Mouse (Mus musculus) MEL (cell line): ENCODE measurements around the gene Ralb. TPM values are rescaled to one million over a fixed set of nuclear protein-coding genes. Genes with fewer than 3 reads are reported as not detected.

Experiments used
- DNase-seq: peaks from one replicate; pipeline ENCODE4 v3.0.0; 2011; ENCODE audit warnings: low read depth, low spot score
- H3K27ac ChIP-seq: 2 replicates; pipeline ENCODE4 v1.5.1; 2012; ENCODE audit warnings: low read depth, mild to moderate bottlenecking, control low read depth, low read length, moderate library complexity; ENCODE audit not compliant: control insufficient read depth
- H3K27me3 ChIP-seq, 2 experiments: fragments of 150-350 bp in 1 of 2; sonication (generic) in 1 of 2; 2 replicates each; pipeline ENCODE4 v1.6.1; 2012; ENCODE audit warnings: low read length in 2 of 2, mild to moderate bottlenecking in 2 of 2, improper control_type of control experiment in 1 of 2, moderate library complexity in 1 of 2; ENCODE audit not compliant: insufficient read depth in 2 of 2, control insufficient read depth in 1 of 2
- H3K36me3 ChIP-seq, 2 experiments: 2 replicates each; pipeline ENCODE4 v1.6.1; 2012 to 2014; ENCODE audit warnings: low read length in 2 of 2, improper control_type of control experiment in 1 of 2, inconsistent platforms in 1 of 2, mild to moderate bottlenecking in 1 of 2; ENCODE audit not compliant: insufficient read depth in 2 of 2, control insufficient read depth in 1 of 2
- H3K4me1 ChIP-seq, 2 experiments: fragments of 150-350 bp in 1 of 2; sonication (generic) in 1 of 2; 2 replicates each; pipeline ENCODE4 v1.6.1; 2012; ENCODE audit warnings: low read length in 2 of 2, improper control_type of control experiment in 1 of 2, mild to moderate bottlenecking in 1 of 2; ENCODE audit not compliant: insufficient read depth in 2 of 2, control insufficient read depth in 1 of 2
- H3K4me3 ChIP-seq, 2 experiments: fragments of 150-350 bp in 1 of 2; sonication (generic) in 1 of 2; 2 replicates each; pipeline ENCODE4 v1.5.1; 2012; ENCODE audit warnings: low read depth in 2 of 2, low read length in 2 of 2, mild to moderate bottlenecking in 2 of 2, moderate library complexity in 2 of 2, control low read depth in 1 of 2, improper control_type of control experiment in 1 of 2; ENCODE audit not compliant: control insufficient read depth in 1 of 2, insufficient read depth in 1 of 2
- H3K79me2 ChIP-seq: 2 replicates; pipeline ENCODE4 v1.6.1; 2012; ENCODE audit warnings: mild to moderate bottlenecking, low read length, moderate library complexity; ENCODE audit not compliant: control insufficient read depth, poor library complexity, insufficient read depth
- H3K9ac ChIP-seq: 2 replicates; pipeline ENCODE4 v1.6.1; 2012; ENCODE audit warnings: low read depth, mild to moderate bottlenecking, control low read depth, low read length, moderate library complexity; ENCODE audit not compliant: control insufficient read depth, poor library complexity, severe bottlenecking
- H3K9me3 ChIP-seq: fragments of 150-350 bp; sonication (generic); replicated peaks from 2 replicates; pipeline ENCODE4 v1.6.1; 2012; ENCODE audit warnings: mild to moderate bottlenecking, low read length, improper control_type of control experiment, moderate library complexity; ENCODE audit not compliant: insufficient read depth
- BHLHE40 ChIP-seq: IDR thresholded peaks from 2 replicates; pipeline ENCODE4 v1.6.1; 2012; ENCODE audit warnings: low read depth, mild to moderate bottlenecking, inconsistent platforms, low read length, improper control_type of control experiment, borderline replicate concordance
- CHD2 ChIP-seq: IDR thresholded peaks from 2 replicates; pipeline ENCODE4 v1.6.1; 2011; ENCODE audit warnings: low read length, improper control_type of control experiment
- E2F4 ChIP-seq: IDR thresholded peaks from 2 replicates; pipeline ENCODE4 v1.6.1; 2011; ENCODE audit warnings: low read depth, low read length, improper control_type of control experiment, borderline replicate concordance
- EP300 ChIP-seq, 2 experiments: IDR thresholded peaks; 2 replicates each; pipeline ENCODE4 v1.6.1; 2011; ENCODE audit warnings: improper control_type of control experiment in 2 of 2, low read length in 2 of 2, low read depth in 1 of 2, mild to moderate bottlenecking in 1 of 2
- ETS1 ChIP-seq: IDR thresholded peaks from 2 replicates; pipeline ENCODE4 v1.6.1; 2012; ENCODE audit warnings: low read depth, mild to moderate bottlenecking, inconsistent platforms, low read length, improper control_type of control experiment, moderate library complexity
- GATA1 ChIP-seq: IDR thresholded peaks from 2 replicates; pipeline ENCODE4 v1.6.1; 2011; ENCODE audit warnings: low read depth, low read length, improper control_type of control experiment
- JUND ChIP-seq: IDR thresholded peaks from 2 replicates; pipeline ENCODE4 v1.6.1; 2011; ENCODE audit warnings: low read depth, mild to moderate bottlenecking, improper control_type of control experiment, low read length
- KAT2A ChIP-seq: conservative IDR thresholded peaks from 2 replicates; pipeline ENCODE4 v1.6.1; 2012; ENCODE audit warnings: low read depth, low read length, improper control_type of control experiment, inconsistent platforms
- MAX ChIP-seq: IDR thresholded peaks from 2 replicates; pipeline ENCODE4 v1.6.1; 2011; ENCODE audit warnings: low read length, improper control_type of control experiment
- MXI1 ChIP-seq: IDR thresholded peaks from 2 replicates; pipeline ENCODE4 v1.6.1; 2011; ENCODE audit warnings: mild to moderate bottlenecking, low read depth, low read length, improper control_type of control experiment
- MYB ChIP-seq: IDR thresholded peaks from 2 replicates; pipeline ENCODE4 v1.6.1; 2011; ENCODE audit warnings: mild to moderate bottlenecking, low read depth, low read length, improper control_type of control experiment
- NELFE ChIP-seq: IDR thresholded peaks from 2 replicates; pipeline ENCODE4 v1.6.1; 2011; ENCODE audit warnings: low read depth, low read length, improper control_type of control experiment
- NRF1 ChIP-seq: IDR thresholded peaks from 2 replicates; pipeline ENCODE4 v1.6.1; 2014; ENCODE audit warnings: low read depth, mild to moderate bottlenecking, inconsistent platforms, low read length, improper control_type of control experiment, moderate library complexity; ENCODE audit not compliant: poor library complexity, insufficient read depth, severe bottlenecking
- POLR2AphosphoS2 ChIP-seq: IDR thresholded peaks from 2 replicates; pipeline ENCODE4 v1.6.1; 2011; ENCODE audit warnings: low read length, improper control_type of control experiment
- RAD21 ChIP-seq: IDR thresholded peaks from 2 replicates; pipeline ENCODE4 v1.6.1; 2011; ENCODE audit warnings: mild to moderate bottlenecking, low read depth, low read length, improper control_type of control experiment
- RCOR1 ChIP-seq: IDR thresholded peaks from 2 replicates; pipeline ENCODE4 v1.6.1; 2012; ENCODE audit warnings: low read depth, mild to moderate bottlenecking, inconsistent platforms, low read length, improper control_type of control experiment
- SIN3A ChIP-seq: IDR thresholded peaks from 2 replicates; pipeline ENCODE4 v1.6.1; 2012; ENCODE audit warnings: low read length, improper control_type of control experiment, inconsistent platforms
- SMC3 ChIP-seq: IDR thresholded peaks from 2 replicates; pipeline ENCODE4 v1.6.1; 2011; ENCODE audit warnings: low read depth, low read length, improper control_type of control experiment
- TCF12 ChIP-seq: IDR thresholded peaks from 2 replicates; pipeline ENCODE4 v1.6.1; 2014; ENCODE audit warnings: low read depth, mild to moderate bottlenecking, inconsistent platforms, low read length, improper control_type of control experiment, moderate library complexity
- UBTF ChIP-seq: IDR thresholded peaks from 2 replicates; pipeline ENCODE4 v1.6.1; 2012; ENCODE audit warnings: low read depth, mild to moderate bottlenecking, inconsistent platforms, low read length, improper control_type of control experiment, moderate library complexity, borderline replicate concordance; ENCODE audit not compliant: insufficient read depth
- USF1 ChIP-seq: IDR thresholded peaks from 2 replicates; pipeline ENCODE4 v1.6.1; 2014; ENCODE audit warnings: low read depth, mild to moderate bottlenecking, inconsistent platforms, low read length, improper control_type of control experiment, moderate library complexity
- USF2 ChIP-seq, 2 experiments: IDR thresholded peaks; 2 replicates each; pipeline ENCODE4 v1.6.1; 2011 to 2012; ENCODE audit warnings: improper control_type of control experiment in 2 of 2, low read length in 2 of 2, borderline replicate concordance in 1 of 2, inconsistent platforms in 1 of 2, low read depth in 1 of 2, mild to moderate bottlenecking in 1 of 2; ENCODE audit not compliant: insufficient read depth in 1 of 2
- ZC3H11A ChIP-seq: IDR thresholded peaks from 2 replicates; pipeline ENCODE4 v1.6.1; 2012; ENCODE audit warnings: low read depth, mild to moderate bottlenecking, inconsistent platforms, low read length, improper control_type of control experiment
- ZKSCAN1 ChIP-seq: IDR thresholded peaks from 2 replicates; pipeline ENCODE4 v1.6.1; 2012; ENCODE audit warnings: low read depth, mild to moderate bottlenecking, inconsistent platforms, low read length, improper control_type of control experiment, moderate library complexity
- ZNF384 ChIP-seq: IDR thresholded peaks from 2 replicates; pipeline ENCODE4 v1.6.1; 2012; ENCODE audit warnings: low read depth, mild to moderate bottlenecking, inconsistent platforms, low read length, improper control_type of control experiment
- polyA plus RNA-seq, 2 experiments: library from polyadenylated mRNA; stranded (reverse) in 1 of 2; unstranded in 1 of 2; fragments of >175 nt in 1 of 2; fragments of >200 nt in 1 of 2; gene quantifications; 2 replicates each; pipeline versions ENCODE4 v1.2.1 to v1.2.4; 2012; ENCODE audit warnings: low replicate concordance in 2 of 2, low read depth in 1 of 2; ENCODE audit not compliant: insufficient read length in 2 of 2, insufficient read depth in 1 of 2, missing spikeins in 1 of 2
- total RNA-seq: library from RNA; depleted of rRNA; stranded (reverse); fragments of 300-350 nt; gene quantifications from 2 replicates; pipeline ENCODE4 v1.2.3, GENCODE M21; 2012

Ralb gene
- total and polyA plus RNA-seq, 3 experiments: 28.0 to 45.1 TPM; not detected in 1

- H3K27me3 ChIP-seq: no peaks in the 10 kb centered on the region
- H3K79me2 ChIP-seq: no peaks in the 10 kb centered on the region
- no peak overlapping the region for H3K4me3 ChIP-seq
- H3K9me3 ChIP-seq: no peaks in the 10 kb centered on the region
- H3K4me1 ChIP-seq: no peaks in the 10 kb centered on the region
- TF ChIP-seq NRF1: no peak
- no peak for TF ChIP-seq ZKSCAN1
- no peak for TF ChIP-seq RCOR1
- no peak overlapping the region for H3K27ac ChIP-seq
- H3K36me3 ChIP-seq: no peaks in the 10 kb centered on the region
- no peak for DNase-seq
- H3K9ac ChIP-seq: no peak overlapping the region
These were observed 29.7 kb upstream of the Ralb start for GRCm38 (mm10) chr1:119534341-119534740.

GRCm38 (mm10) chr1:119533093-119533805, 28.7 kb upstream of the Ralb start:
- Histone ChIP-seq H3K79me2 (0 out of 2 replicates have a peak, but pooled peaks cover under 1% of the 10 kb centered on the region), H3K27ac (no peak overlapping the region), H3K9ac (no peak overlapping the region), H3K27me3 (no peaks in the 10 kb centered on the region), H3K36me3 (no peaks in the 10 kb centered on the region; a peak in 1 of 4 replicates), H3K9me3 (no peaks in the 10 kb centered on the region), H3K4me1 (no peaks in the 10 kb centered on the region), H3K4me3 (no peak overlapping the region)
- no peak for DNase-seq
- TF ChIP-seq USF1 (no peak), MAX (no peak), MYB (no peak), RAD21 (no peak), ZC3H11A (no peak), GATA1 (no peak), POLR2AphosphoS2 (no peak), ETS1 (no peak)
- TF ChIP-seq, all 39 proteins: peak for 0

GRCm38 (mm10) chr1:119532165-119532564, 27.6 kb upstream of the Ralb start:
- Histone ChIP-seq H3K79me2 (peaks cover 7% of the 10 kb centered on the region), H3K27ac (no peak overlapping the region), H3K9me3 (no peaks in the 10 kb centered on the region), H3K4me3 (no peak overlapping the region), H3K36me3 (peaks cover 0 to 5% of the 10 kb centered on the region in 2 experiments; a peak in 2 of 4 replicates), H3K4me1 (peaks cover 0 to 5% of the 10 kb centered on the region in 2 experiments; a peak in 1 of 4 replicates), H3K27me3 (no peaks in the 10 kb centered on the region), H3K9ac (no peak overlapping the region)
- no peak for DNase-seq
- TF ChIP-seq MXI1 (no peak), BHLHE40 (no peak), MAX (no peak), GATA1 (no peak), TCF12 (no peak), UBTF (no peak), E2F4 (no peak), JUND (no peak), EP300 (IDR thresholded peaks at IDR 0.05; ENCODE audit: low read depth in 1 of 2, low read length in 2 of 2) (no peak), ZC3H11A (no peak), SIN3A (no peak), SMC3 (no peak), KAT2A (no peak), CHD2 (no peak), USF2 (IDR thresholded peaks at IDR 0.05; ENCODE audit: borderline replicate concordance in 1 of 2, insufficient read depth in 1 of 2, low read depth in 1 of 2, low read length in 2 of 2) (no peak), RAD21 (no peak), RCOR1 (no peak), NELFE (no peak), ZNF384 (no peak)
